Mouse (Mus musculus): ENCODE measurements around the gene Maged1.
"Not testable (repeated sequence)": the region's sequence is repeated elsewhere in the genome, so short reads cannot be mapped to it uniquely, and the experiment has no call there.

Gene Maged1
- long read RNA-seq, experiment 1, transcript Maged1-207 (12 exons, 2,884 nt): minor isoform, 21 of 202 reads
- long read RNA-seq, experiment 1, transcript Maged1-201 (13 exons, 2,821 nt): major isoform, 158 of 202 reads
- long read RNA-seq, experiment 1, partial matches to known transcripts: 16 of 202 reads
- long read RNA-seq, experiment 1, other reads (novel, unspliced or antisense): 7 of 202 reads
- long read RNA-seq, experiment 2, transcript Maged1-201 (13 exons, 2,821 nt): major isoform, 217 of 291 reads
- long read RNA-seq, experiment 2, transcript Maged1-207 (12 exons, 2,884 nt): minor isoform, 20 of 291 reads
- long read RNA-seq, experiment 2, partial matches to known transcripts: 47 of 291 reads
- long read RNA-seq, experiment 2, other reads (novel, unspliced or antisense): 7 of 291 reads

DNA sequence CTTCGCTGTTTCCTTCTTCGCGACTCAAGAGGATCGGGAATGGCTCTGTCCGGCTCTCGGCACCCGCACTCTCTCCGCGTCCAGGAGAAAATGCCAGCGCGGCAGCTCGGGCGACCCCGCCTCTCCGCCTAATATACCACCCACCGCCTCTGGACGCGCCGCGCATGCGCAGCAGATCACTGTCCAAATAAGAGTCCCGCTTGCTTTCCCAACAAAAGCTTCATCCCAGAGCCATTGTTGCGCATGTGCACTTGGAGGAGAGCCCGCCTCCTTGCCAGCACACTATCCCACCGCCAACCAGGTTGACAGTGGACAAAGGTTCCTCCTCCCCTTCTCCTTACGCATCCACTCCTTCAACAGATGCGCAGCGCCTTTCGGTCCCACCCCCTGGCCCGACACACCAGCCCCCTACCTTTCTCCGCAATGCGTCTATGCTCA, at the start of gene Maged1:
Gene Maged1, minus strand, starts transcription at position 226 of the 438 bp plus-strand sequence.
- intact Hi-C loops (cut with DNase I): loop anchor here (10.0 kb wide), 1 partner anchor 257 kb away; no protein-coding TSS in a partner anchor

DNA sequence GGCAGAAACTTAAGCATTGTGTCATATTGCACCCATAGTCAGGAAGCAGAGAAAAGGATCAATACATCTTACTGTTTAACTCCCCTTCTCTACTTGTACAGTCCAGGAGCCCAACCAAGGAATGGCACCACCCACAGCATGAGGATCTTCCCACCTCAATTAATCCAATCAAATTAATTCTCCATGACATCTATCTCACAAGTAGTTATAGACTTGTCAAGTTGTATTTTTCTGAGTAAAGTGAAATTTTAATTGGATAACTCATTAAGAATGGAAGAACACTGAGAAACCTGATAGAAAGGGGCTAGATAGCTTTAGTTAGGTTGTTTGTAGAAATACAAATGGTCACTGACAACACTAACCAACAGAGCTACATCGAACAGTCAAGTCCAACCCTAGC, 38.3 kb upstream of the Maged1 start:
- intact Hi-C loops (cut with DNase I): no loop called here

DNA sequence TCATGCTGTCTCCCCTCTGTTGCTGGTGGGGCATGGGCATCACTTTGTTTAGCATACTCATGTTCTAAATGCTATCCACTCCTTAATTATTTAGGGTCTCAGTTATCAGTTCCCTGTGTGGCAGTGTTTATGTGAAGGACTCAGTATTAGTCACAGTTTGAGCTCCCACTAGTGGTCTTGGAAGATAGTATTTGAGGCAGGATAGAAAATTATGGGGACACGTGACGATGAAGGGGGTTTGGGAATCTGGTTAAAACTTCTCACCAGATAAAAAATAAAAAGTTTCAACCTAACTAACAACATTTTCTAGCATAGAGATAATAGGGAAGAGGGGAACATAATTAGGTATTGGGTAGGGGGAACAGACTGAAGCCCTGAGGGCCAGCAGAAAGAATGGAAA, 22.8 kb upstream of the Maged1 start:
- intact Hi-C loops (cut with DNase I): no loop called here

DNA sequence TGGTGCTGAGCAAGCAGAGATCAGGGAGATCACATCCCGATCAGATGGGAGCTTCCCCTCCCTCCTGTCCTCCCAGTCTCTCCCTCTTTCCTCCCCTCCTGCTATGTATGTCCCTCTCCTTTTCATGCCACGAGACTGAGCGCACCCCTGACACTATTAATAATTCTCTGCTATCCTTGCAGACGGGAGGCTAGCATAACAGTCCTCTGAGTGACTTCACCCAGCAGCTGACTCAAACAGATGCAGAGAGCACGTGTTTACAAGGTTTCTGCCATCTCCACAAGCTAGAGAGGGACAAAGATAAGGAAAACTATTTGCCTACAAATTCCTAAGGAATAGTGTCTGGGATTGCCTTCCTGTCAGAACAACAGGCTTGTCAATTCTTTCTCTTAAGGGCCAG, 20.4 kb upstream of the Maged1 start:
- intact Hi-C loops (cut with DNase I): no loop called here

DNA sequence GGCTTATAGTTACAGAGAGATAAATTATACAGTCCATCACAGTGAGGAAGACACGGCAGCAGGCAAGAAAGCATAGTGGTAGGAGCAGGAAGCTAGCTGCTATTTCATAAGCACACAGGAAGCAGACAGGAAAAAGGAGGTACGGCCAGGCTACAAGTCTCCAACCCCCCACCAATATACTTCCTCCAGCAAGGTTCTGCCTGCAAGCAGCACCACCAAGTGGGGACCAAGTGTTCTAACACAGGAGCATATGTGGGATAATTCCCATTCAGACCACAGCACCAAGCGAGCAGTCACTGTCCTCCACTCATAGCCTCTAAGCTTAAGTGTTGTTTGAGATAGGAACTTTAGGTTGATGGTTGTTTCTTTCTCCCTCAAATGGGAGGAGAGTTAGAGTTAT, 6.3 kb upstream of the Maged1 start:
- intact Hi-C loops (cut with DNase I): loop anchor here (10.0 kb wide), 1 partner anchor 263 kb away; no protein-coding TSS in a partner anchor

DNA sequence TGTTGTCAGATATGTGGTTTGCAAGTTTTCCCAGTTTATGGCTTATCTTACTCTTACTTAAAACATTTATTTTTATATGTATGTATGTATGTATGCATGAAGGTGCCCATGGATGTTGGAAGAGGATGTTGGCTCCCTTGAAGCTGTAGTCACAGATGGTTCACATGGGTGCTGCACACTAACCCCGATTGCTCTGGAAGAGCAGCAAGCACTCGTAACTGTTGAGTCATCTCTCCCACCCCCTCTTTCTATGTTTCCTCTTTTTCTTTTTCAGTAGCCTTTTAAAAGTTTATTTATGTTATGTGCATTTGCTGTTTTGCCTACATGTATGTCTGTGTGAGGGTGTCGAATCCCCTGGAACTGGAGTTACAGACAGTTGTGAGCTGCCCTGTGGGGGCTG, 4.0 kb upstream of the Maged1 start:
- intact Hi-C loops (cut with DNase I): loop anchor here (2.0 to 10.0 kb wide), 2 partner anchors 113 to 261 kb away; no protein-coding TSS in a partner anchor

DNA sequence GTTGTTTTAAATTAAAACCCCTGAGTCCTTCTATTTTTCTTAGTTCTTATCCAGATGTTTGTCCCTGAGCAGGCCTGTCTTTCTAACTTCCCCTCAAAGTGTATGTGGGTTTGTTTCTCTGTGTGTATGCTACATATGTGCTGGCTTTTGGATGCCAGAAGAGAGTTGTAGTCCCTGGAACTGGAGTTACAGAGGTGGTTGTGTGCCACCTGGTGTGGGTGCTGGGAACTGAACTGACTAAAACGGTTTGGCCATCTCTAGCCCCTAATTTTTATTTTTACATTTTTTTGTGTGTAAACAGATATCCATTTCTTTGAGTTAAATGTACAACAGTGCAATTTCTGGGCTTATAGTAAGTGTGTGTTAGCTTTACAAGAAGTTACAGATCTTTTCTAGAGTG, 3.0 kb upstream of the Maged1 start:
- intact Hi-C loops (cut with DNase I): loop anchor here (10.0 kb wide), 1 partner anchor 260 kb away; no protein-coding TSS in a partner anchor

DNA sequence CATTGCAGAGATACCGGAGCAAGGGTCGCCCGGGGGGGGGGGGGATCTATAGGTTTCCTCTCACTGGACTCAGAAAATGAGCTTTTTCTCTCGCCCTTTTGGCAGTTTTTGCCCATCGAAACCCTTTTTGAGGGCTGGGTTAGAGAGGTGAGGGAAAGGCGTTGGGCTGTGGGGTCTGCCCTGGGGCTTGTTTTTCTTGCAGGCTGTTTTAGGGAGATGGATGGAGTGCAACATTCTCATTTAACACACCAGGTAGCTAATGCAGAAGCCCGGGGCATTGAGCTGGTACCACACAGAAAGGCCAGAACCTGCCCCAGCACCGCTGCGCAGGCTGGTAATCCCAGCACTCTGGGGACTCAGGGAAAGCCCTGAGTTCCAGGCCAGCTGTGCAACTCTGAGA, 593 bp upstream of the Maged1 start:
- intact Hi-C loops (cut with DNase I): loop anchor here (10.0 kb wide), 1 partner anchor 258 kb away; no protein-coding TSS in a partner anchor

DNA sequence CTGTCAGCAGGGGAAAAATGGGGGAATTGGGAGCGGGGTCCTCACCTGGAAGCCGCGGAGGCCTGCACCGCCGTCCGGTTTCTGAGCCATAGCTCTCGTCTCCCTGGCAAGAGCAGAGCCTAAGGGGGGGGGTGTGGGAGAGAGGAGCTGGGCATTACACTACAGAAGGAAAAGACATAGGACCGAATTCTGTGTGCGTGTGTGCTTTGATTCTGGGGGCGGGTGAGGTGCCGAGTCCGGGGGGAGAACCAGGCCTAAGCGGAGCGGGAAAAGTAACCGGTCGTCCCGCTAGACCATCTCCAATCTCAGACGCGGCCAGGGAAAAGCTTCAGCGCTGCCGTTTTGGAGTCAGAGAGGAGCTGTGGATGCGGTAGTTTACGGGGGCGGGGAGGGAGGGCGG, 737 bp downstream of the Maged1 start:
- intact Hi-C loops (cut with DNase I): loop anchor here (10.0 kb wide), 1 partner anchor 256 kb away; no protein-coding TSS in a partner anchor

DNA sequence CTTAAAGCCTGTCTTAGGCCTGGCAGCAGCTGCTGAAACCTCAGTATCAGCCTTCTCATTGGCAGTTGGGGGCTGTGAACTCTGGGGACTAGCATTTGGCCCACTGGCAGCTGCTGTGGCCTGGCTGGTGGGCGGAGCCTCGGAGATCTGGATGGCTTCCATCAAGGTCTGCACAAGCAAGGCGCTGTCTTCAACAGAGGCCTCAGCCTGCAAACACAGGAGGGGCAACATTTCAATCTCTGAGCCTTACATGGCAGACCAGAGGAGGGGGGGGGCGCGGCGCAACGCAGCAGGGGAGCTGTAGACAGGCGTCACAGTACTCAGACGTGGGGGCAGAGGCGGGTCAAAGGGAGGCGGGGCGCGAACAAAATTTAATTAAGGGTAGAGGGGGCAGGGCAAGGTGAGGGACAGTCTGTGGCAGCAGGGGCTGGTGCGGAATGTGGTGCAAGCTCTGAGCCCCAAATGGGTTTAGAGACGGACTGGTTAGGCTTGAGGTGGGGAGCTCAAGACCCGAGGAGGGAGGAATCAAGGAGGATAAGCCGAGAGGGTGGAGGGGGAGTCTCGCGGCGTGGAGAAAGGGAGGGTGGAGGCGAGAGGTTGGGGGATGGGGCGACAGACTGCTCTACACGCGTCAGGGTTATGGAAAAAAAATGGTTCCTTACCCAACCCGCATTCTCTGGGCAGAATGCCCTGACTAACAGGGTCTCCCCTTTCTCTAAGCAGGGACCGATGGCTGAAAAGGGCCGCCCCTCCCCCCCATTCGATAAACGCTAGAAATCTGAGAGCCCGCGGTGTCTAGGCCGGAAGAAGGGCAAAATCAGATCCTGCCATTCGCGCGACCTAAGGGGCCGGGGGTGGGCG, 1.4 kb downstream of the Maged1 start:
- intact Hi-C loops (cut with DNase I): loop anchor here (10.0 kb wide), 1 partner anchor 256 kb away; no protein-coding TSS in a partner anchor

DNA sequence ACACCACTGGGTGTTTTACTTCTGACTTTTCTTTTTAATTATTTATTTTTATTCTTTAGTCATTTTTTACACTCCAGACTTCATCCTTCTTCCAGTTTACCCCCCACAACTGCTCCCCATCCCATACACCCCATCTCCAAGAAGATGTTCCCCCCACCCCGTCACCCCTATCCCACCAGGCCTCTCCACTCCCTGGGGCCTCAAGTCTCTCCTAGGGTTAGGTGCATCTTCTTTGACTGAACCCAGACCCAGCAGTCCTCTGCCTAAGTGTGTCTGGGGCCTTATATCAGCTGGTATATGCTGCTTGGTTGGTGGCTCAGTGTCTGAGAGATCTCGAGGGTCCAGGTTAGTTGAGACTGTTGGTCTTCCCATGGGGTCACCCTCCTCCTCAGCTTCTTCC, 7.6 kb downstream of the Maged1 start:
- intact Hi-C loops (cut with DNase I): no loop called here

DNA sequence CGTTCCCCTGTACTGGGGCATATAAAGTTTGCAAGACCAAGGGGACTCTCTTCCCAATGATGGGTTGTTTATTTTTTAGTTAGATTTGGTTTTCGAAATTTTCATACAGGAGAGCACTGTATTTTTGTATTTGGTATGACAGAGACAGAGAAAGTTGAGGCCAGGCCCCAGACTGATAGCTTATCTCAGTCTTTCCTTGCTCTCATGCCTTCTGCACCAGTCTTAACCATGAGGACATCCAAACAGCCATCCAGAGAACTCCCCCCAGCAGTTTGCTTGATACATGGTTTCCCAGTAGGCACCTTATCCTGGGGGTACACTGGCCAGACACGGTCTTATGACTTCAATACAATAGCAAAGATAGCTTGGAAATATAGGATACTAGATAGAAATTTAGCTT, 11.6 kb downstream of the Maged1 start:
- intact Hi-C loops (cut with DNase I): no loop called here

DNA sequence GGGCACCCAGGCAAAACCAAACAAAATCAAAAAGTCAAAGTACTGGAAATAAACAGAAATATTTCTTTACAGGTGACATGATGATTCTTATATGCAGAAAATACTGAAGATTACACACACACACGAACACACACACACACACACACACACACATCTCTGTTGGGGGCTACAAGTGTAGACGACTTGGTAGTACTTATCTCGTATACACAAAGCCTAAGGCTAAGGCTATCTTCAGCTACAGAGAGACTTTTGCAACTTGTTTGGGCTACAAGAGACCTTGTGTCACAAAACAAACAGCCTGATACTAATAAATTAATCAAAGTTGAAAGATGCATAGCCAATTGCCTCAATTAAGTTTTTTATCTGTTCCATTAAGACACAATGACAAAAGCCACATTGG, 19.8 kb downstream of the Maged1 start:
- intact Hi-C loops (cut with DNase I): no loop called here

DNA sequence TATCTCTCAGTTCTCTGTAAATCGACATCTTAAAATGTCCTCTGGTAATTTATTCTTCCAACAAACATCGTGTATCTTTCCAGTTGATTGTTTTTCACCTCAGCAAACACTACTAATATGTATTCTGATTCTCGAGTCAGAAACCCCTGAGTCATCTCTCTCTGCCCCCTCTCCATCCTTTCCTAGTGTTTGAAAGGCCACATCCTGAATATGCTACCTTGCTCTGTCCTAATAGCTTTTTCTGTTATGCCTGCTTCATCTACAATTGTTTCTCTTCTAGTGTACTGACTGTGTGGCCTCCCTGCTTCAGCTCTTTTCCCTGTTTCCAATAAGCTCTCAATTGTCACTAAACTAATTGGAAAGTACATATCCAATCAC, 33.5 kb downstream of the Maged1 start:
- intact Hi-C loops (cut with DNase I): no loop called here

DNA sequence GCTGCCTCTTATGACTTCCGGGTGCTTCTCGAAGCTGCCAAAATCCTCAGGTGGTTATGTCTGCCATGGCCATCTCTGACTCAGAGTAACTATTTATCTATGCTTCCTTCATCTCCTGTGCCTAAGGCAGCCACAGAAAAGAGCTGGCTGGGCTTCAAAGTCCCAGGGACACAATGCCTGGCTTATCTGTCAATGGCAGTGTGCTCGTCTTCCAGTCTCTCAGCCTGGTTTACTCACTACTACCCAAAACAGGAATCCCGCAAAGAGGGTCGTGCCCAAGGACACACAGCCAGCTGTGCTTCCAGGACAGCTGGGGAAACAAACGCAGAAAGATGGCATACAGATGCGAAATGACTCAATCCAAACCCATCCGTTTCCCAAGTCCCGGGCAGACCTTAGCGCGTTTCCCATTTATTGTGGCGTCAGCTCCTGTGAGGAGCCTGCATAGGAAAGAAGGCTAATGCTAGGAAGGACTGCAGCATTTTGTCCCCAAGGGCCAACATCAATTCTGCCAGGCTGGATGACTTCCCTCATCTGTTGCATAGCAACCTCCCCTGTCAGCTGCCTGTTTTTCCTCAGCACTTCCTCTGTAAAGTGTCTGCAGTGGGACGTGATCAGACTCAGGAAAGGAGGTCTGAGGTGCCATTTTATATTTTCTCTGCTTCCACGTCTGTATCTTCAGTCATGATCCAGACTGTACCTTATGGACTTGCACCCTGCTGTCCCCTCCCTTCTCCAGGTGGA, 34.1 kb downstream of the Maged1 start:
- intact Hi-C loops (cut with DNase I): not testable (repeated sequence)

DNA sequence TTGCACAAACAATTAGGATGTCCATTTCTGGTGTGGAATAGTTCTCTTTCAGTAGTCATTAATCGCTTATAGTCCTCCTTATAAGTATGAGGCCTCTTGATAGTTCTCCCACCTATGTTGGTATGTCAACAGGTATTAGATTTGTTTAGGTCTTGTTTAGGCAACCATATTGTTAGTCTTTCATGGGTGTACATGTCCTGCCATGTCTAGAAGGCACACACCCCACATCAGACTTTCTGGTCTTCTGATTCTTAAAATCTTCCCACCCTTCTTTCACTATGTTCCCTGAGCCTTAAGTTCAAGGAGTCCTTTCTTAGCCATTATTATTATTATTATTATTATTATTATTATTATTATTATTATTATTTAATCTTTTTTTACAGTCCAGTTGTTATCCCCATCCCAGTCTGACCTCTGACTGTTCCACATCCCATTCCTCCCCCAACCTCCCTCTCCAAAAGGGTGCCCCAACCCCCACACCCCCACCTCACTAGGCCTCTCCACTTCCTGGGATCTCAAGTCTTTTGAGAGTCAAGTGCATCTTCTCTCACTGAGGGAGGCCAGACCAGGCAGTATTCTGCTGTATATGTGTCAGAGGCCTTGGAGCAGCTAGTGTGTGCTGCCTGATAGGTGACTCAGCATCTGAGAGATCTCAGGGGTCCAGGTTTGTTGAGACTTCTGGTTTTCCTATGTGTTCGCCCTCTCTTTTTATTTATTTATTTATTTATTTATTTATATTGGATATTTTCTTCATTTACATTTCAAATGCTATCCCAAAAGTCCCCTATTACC, 55.7 kb downstream of the Maged1 start:
- intact Hi-C loops (cut with DNase I): no loop called here

Measured in adrenal gland (tissue).